Mouse (Mus musculus) kidney, postnatal 0 days (tissue): ENCODE results near the gene Il1rn. TPM values are rescaled to one million over a fixed set of nuclear protein-coding genes. Genes with fewer than 3 reads are reported as not detected.

Source experiments
- ATAC-seq: fragments of 200-750 bp; cut with Nextera tagmentation; replicated peaks from 2 replicates; pipeline ENCODE4 v1.8.0; 2017; ENCODE audit warnings: low read depth, moderate number of reproducible peaks, moderate TSS enrichment, moderate library complexity; ENCODE audit not compliant: low FRiP score
- DNase-seq: peaks from one replicate; pipeline ENCODE4 v3.0.0-alpha.2; 2016; ENCODE audit warnings: low spot score
- H3K27ac ChIP-seq: fragments of 300-500 bp; sonication (generic); 2 replicates; pipeline ENCODE4 v1.5.1; 2014; ENCODE audit warnings: mild to moderate bottlenecking
- H3K27me3 ChIP-seq: fragments of 300-500 bp; sonication (generic); 2 replicates; pipeline ENCODE4 v1.6.1; 2014; ENCODE audit warnings: low read length, mixed read lengths; ENCODE audit not compliant: insufficient read depth
- H3K36me3 ChIP-seq: fragments of 300-500 bp; sonication (generic); 2 replicates; pipeline ENCODE4 v1.6.1; 2014; ENCODE audit warnings: low read length, mixed read lengths; ENCODE audit not compliant: insufficient read depth
- H3K4me1 ChIP-seq: fragments of 300-500 bp; sonication (generic); replicated peaks from 2 replicates; pipeline ENCODE4 v1.6.1; 2014; ENCODE audit warnings: antibody characterized with exemption, low read length, mixed read lengths; ENCODE audit not compliant: insufficient read depth
- H3K4me2 ChIP-seq: fragments of 300-500 bp; sonication (generic); 2 replicates; pipeline ENCODE4 v1.6.1; 2014; ENCODE audit warnings: mild to moderate bottlenecking, low read length, moderate library complexity, mixed read lengths
- H3K4me3 ChIP-seq: fragments of 300-500 bp; sonication (generic); replicated peaks from 2 replicates; pipeline ENCODE4 v1.5.1; 2014; ENCODE audit warnings: low read depth, low read length
- H3K9ac ChIP-seq: fragments of 300-500 bp; sonication (generic); 2 replicates; pipeline ENCODE4 v1.6.1; 2014; ENCODE audit warnings: low read depth, low read length
- H3K9me3 ChIP-seq: fragments of 300-500 bp; sonication (generic); replicated peaks from 2 replicates; pipeline ENCODE4 v1.6.1; 2016; ENCODE audit warnings: low read length, inconsistent platforms, mixed read lengths
- CTCF ChIP-seq: IDR thresholded peaks from 2 replicates; pipeline ENCODE4 v1.5.1; 2016; ENCODE audit warnings: antibody characterized with exemption, low read depth, mild to moderate bottlenecking, moderate library complexity
- WGBS: fragments of 180-500 bp; shearing (Covaris S2); extraction: QIAGEN DNeasy Blood & Tissue Kit; methylation state at CpG from one replicate; pipeline ENCODE4 v1.1.7; 2014; 5-methylcytosine and 5-hydroxymethylcytosine counted together
- polyA plus RNA-seq: library from polyadenylated mRNA; unstranded; fragments of >200 nt; fragmentation: Nextera tagmentation; extraction: Ambion mirVana; gene quantifications from 2 replicates; pipeline ENCODE4 v1.2.1, GENCODE M21; 2015

Il1rn gene
- polyA plus RNA-seq, 1 experiment from 2014 or later, result 0.92 TPM

DNA sequence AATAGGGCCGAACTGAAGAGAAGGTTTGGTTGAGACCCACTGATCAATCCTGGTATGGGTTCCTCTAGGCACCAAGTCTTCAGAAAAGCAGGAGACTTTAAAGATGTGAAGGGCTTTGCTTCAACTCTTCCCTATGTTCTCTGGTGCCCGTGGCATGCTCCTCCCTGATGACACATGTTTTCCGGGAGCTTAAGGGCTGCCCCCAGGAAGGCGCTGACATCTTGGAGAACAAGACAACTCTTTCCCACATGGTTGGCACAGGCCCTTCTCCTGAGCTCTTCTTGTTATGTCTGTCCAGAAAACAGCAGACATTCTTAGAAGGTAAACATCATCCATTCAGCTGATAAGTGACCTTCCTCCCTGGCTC lies 31.2 kb downstream of the Il1rn start:
- WGBS, result 56% methylated on average over 4 of the region's 4 CpGs
- Histone ChIP-seq H3K4me3 (peak overlapping the region; percentile 26; the same call in 1 of the 2 replicates), H3K9me3 (no peaks in the 10 kb centered on the region), H3K27ac (no peak overlapping the region), H3K36me3 (no peaks in the 10 kb centered on the region), H3K4me2 (peak overlapping the region; percentile 61), H3K4me1 (no peaks in the 10 kb centered on the region), H3K9ac (no peak overlapping the region), H3K27me3 (no peaks in the 10 kb centered on the region)
- no peak for TF ChIP-seq CTCF
- DNase-seq (no peak), ATAC-seq (no peak)

GRCm38 (mm10) chr2:24378747-24379450 lies 42.2 kb downstream of the Il1rn start:
- Histone ChIP-seq H3K36me3 (no peaks in the 10 kb centered on the region), H3K9ac (no peak overlapping the region), H3K9me3 (no peaks in the 10 kb centered on the region), H3K4me3 (no peak overlapping the region), H3K4me1 (no peaks in the 10 kb centered on the region), H3K27me3 (no peaks in the 10 kb centered on the region), H3K4me2 (no peak overlapping the region), H3K27ac (no peak overlapping the region)
- TF ChIP-seq CTCF, result no peak
- no peak for DNase-seq
- ATAC-seq, result no peak
- WGBS, result 80% methylated on average over 5 of the region's 5 CpGs

DNA sequence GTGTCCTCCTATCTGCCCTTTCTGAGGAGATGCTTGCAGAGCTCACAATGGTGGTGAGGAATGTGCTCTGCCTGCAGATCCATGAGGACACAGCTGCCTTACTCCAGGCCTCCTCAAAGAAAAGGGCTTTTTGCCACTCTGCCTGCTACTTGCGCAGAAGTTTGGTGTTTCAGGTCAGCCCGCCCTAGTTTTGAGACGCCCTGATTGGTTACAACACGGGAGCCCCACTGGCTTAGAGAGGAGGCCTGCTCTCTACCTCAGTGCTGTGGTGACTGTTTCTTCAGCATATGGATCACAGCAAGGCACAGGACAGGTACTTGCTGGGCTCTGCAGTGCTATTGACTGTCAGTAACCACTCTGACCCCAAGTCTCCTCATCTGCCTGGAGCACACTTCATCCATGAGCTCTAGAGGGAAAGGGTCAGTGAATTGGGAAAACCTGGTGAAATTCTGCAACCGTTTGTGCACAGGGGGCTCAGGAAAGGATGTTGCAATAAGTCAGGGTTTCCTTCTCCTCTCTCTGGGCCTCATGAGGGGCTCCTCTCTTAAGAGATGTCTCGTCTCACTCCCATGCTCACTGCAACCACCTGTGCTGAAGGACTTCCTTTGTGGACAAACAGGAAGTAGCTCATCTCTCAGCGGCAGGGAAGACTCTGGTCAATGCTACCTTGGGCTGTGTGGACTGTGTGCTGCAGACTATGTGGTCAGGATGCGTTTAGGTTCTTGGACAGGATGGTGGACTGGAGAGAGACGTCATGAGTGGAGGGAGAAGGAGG lies 46.0 kb downstream of the Il1rn start:
- no peak for DNase-seq
- H3K4me1 ChIP-seq, result no peaks in the 10 kb centered on the region
- no peaks in the 10 kb centered on the region for H3K27me3 ChIP-seq
- TF ChIP-seq CTCF, result no peak
- H3K9ac ChIP-seq, result no peak overlapping the region
- H3K9me3 ChIP-seq, result no peaks in the 10 kb centered on the region
- no peak overlapping the region for H3K4me2 ChIP-seq
- WGBS, result 77% methylated on average over 9 of the region's 9 CpGs
- H3K36me3 ChIP-seq, result no peaks in the 10 kb centered on the region
- no peak for ATAC-seq
- H3K27ac ChIP-seq, result no peak overlapping the region
- no peak overlapping the region for H3K4me3 ChIP-seq

DNA sequence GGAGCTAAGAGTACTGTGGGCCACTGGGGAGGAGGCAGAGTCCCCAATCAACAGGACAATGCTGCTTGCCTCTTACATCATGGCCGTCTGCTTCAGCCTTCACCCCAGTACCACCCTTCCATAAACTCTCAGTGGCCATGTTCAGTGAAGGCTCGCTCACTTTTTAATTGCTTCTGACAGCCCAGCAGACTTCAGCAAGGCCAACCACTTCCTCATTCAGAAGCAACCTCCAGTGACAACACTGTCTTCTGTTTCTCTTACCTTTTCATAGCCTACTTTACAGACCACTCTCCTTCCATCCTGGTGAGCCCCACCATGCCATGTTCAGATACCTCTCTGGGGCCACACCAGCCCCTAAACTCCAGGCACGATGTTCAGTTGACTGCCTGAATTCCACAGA lies 47.0 kb downstream of the Il1rn start:
- no peak overlapping the region for H3K4me3 ChIP-seq
- H3K27ac ChIP-seq, result no peak overlapping the region
- WGBS, result 79% methylated on average over 3 of the region's 3 CpGs
- H3K9ac ChIP-seq, result no peak overlapping the region
- no peaks in the 10 kb centered on the region for H3K36me3 ChIP-seq
- H3K9me3 ChIP-seq, result no peaks in the 10 kb centered on the region
- ATAC-seq (no peak), DNase-seq (no peak)
- TF ChIP-seq CTCF, result no peak
- no peaks in the 10 kb centered on the region for H3K4me1 ChIP-seq
- H3K27me3 ChIP-seq, result no peaks in the 10 kb centered on the region
- H3K4me2 ChIP-seq, result no peak overlapping the region

DNA sequence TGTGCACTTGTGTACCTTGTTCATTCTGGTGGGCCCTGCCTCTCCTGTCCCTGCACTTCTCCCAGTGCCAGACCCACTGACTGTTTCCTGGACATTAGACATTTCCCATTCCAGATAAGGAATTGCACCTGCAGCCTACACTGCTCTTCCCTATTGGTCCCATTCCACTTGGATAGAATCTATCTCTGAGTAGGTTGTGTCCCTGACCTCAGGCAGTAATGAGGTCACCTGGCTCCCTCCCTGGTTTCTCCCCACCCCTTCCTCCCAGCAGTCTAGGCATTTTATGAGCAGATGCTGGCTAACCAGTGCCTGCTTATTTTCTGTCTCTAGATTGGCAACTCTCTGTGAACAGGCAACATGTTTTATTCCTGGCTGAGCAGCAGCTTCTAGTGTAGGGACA lies 47.7 kb downstream of the Il1rn start:
- Histone ChIP-seq H3K4me3 (no peak overlapping the region), H3K27ac (no peak overlapping the region), H3K36me3 (no peaks in the 10 kb centered on the region), H3K27me3 (no peaks in the 10 kb centered on the region), H3K4me1 (no peaks in the 10 kb centered on the region), H3K4me2 (no peak overlapping the region), H3K9ac (no peak overlapping the region), H3K9me3 (no peaks in the 10 kb centered on the region)
- no peak for TF ChIP-seq CTCF
- ATAC-seq, result no peak
- no peak for DNase-seq

DNA sequence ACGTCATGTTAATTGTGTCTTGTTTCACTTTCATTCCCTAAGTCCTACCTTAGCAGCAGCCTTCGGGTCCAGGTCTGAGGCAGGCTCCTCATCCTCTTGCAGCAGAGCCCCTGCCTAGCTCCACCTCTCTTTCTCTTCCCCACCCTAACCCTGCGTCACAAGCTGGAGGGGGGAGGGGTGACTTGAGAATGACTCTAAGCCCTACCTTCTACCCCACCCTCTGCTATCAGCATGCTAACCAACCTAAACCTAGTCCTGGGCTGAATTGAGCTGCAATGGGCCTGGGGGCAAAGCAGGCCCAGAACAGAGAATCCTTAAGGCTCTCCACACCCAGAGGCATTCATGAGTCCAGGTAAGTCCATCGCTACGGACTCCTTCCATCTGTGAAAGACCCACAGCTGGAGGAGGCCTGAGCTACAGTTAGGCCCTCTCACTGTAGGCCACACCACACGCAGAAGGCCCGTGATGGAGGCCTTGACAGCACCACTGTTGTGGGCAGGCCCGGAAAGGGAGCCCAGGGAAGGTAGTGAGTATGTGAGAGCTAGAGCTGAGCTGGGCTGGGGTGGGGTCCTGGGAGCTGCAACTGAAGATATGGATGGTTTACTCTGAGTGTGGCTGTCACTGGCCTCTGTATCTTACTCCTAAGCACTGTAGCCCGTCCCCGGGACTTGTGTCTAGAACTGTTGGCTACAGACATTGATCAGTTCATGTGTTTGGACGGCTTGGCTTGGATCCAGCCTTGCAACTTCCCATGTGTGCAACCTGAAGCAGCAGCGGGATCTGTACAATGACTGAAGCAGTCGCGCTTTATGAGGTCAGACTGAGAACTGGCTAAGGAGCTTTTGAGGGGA lies 48.7 kb downstream of the Il1rn start:
- no peak for DNase-seq
- Histone ChIP-seq H3K4me2 (no peak overlapping the region), H3K9me3 (no peaks in the 10 kb centered on the region), H3K36me3 (no peaks in the 10 kb centered on the region), H3K4me1 (no peaks in the 10 kb centered on the region), H3K27ac (no peak overlapping the region), H3K9ac (no peak overlapping the region), H3K4me3 (no peak overlapping the region), H3K27me3 (no peaks in the 10 kb centered on the region)
- ATAC-seq, result 0 out of 2 replicates have a peak, but pooled peaks have one; percentile 40
- TF ChIP-seq CTCF, result no peak
- WGBS, result 83% methylated on average over 13 of the region's 14 CpGs
